Mouse (Mus musculus): ENCODE data around the gene Abhd14a.

- TF ChIP-seq POLR2A (IDR thresholded peaks at IDR 0.05; ENCODE audit: borderline replicate concordance, insufficient read depth, low read length) (peak; percentile 82), CTCF (IDR thresholded peaks at IDR 0.05; ENCODE audit: borderline replicate concordance, insufficient read depth, low read depth, low read length) (no peak)
These were observed 13.0 kb upstream of the Abhd14a start for GRCm38 (mm10) chr9:106460401-106461025.
